Mouse (Mus musculus) yolk sac, embryonic 10.5 days (tissue): ENCODE measurements around the gene C4b.

Experiments
- DNase-seq: peaks from one replicate; pipeline ENCODE4 v3.0.0-alpha.2; 2017; ENCODE audit warnings: low spot score

C4b gene

DNA sequence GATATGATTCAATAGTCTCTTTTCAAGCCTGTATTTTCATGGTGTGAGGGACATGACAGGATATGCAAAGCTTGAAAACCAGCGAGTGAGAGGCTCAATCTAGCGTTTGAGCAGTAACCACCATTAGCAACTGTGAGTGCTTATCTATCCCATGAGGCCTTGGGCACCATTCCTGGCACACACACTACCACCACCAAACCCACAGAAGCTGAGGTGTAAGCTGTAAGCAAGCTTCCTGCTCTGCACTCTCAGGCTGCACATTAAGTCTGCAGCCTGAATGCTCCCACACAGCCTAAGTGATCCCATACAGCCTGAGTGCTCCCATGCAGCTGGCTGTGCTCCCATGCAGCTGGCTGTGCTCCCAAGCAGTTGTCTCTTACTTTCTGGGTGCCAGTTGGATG is 43.0 kb downstream of the C4b start:
- no peak for DNase-seq

DNA sequence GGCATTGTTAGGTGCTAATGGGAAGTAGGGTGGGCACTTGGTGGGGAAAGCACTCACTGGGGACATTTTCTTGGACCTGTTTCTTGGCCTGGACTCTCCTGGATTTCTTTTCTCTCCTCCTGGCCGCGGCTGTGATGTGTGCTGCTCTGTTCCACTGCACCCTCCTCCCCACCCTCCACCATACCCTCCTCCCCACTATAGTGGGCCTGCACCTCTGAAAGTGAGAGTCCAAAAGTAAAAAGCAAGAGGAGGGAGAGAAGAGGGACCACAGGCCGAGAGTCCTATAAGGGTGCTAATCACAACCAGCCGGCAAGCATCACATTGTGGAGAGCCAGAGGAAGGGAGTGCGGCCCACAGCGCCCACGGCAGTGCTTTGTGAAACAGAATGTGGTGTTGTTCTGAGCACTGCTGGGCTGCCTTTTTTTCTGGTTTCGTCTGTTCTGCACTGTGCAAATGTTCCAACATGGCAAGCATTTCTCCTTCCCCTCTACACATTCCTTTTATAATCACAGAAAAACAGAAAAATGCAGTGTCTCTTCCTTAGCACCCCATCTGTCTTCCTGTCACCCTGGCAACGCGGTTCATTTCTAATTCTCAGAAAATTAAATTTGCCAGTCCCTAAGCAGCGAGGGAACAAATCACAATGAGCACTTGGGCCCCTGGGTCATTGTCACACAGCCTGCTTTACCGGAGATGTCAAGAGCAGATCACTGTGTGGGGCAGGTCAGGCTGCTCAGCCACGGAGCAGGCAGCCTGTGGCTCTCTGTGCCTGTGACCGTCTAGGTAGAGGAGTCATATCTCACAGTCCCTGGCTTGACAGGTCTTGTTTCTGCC is 43.9 kb downstream of the C4b start:
- no peak for DNase-seq

- DNase-seq = no peak
These were observed 50.8 kb downstream of the C4b start for GRCm38 (mm10) chr17:34692906-34693305.

GRCm38 (mm10) chr17:34690458-34690857 is 53.2 kb downstream of the C4b start:
- DNase-seq = no peak

DNA sequence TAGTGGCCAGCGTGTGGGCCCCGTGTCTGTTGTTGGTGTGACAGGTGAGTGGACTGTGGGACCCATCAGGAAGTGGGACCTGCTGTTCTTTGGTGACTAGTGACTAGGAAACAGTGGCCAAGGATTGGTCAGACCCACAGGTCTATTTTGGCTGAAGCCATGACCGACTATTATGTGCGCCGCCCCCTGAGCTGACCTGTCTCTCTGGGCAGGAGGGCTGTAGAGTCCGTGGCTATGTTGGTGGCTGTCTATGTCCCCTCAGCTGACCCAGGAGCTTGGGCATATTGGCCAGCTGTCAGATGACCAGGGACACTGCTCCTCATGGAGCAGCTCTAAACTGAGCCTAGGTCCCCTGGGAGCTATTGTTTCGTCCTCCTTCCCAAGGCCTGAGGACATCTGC is 54.8 kb downstream of the C4b start:
- no peak for DNase-seq

- no peak for DNase-seq
These were observed 58.3 kb downstream of the C4b start for GRCm38 (mm10) chr17:34685120-34686110.

DNA sequence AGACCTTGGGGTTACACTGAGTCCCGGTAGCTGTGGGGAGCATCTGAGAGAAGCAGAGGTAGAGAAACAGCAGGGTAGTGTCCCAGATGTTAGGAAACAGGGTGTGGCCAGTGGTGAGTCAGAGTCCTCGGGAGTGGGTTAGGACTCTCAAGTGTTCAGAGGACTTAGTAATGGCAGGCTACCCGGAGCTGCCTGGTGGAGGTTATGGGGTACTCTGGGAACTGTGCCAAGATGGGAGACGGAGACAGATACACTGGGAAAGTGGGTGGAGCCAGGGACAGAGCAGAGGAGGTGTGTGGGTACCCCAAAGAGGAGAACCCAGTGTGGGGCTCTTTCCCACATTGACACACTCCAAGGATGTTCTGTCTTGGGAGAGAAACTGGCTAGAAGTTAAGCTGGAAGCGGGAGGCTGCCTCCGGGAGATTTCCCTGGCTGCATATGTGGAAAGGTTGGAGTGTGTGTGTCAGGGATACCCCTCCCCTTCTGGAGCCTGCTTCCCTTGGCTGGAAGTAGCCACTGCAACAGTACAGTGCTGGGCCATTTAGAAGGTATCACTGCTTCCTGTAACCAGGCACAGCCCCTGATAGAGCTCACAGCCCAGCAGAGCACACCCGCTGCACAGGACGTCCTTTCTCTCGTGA is 59.3 kb downstream of the C4b start:
- no peak for DNase-seq

DNA sequence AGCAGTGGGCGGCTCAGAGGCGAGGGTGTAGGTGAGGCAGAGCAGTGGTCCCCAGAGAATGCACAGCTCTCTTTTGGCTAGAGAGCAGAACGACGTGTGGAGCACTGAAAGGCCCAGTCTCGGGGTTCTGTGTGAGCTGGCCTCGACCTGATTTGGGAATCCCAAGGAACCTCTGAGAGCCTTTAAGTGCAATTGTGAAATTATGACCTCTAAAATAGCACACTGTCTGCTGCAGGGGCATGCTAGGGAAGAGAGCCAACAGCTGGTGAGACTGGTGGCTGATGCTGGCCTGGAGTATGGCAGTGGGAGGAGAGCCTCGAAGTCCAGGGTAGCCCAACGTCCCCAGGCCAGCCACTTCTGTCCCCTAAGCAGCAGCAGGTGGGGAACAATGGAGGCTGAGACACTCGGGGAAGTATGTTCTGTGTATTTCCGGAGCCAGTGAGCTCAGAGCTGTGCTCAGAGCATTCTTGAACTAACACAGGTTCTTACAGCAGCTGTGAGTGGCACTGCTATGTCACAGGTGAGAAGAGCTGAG is 59.9 kb downstream of the C4b start:
- no peak for DNase-seq

- no peak for DNase-seq
These were observed 60.5 kb downstream of the C4b start for GRCm38 (mm10) chr17:34683179-34683578.

GRCm38 (mm10) chr17:34681881-34682536 is 61.7 kb downstream of the C4b start:
- no peak for DNase-seq

DNA sequence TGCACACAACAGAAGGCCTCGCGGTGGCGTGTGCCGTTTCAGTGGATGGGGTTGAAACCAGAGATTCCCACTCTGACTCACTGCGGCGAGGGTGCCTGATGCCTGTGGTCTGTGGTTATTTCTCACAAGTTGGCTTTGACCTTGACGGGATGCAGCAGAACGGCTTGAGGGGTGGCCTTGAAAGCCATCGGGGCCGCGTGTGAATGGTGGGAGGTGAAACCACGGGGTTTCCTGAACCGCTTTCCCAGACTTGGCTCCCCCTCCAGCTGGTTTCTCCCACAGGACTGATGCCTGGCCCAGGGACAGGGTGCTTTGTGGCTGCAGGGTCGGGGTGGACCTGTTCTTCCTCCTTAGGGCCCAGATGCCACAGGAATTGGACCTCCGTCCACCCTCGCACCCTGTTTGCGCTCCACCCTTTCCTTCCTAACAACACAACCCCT is 62.5 kb downstream of the C4b start:
- DNase-seq = no peak

- DNase-seq = no peak
These were observed 63.1 kb downstream of the C4b start for GRCm38 (mm10) chr17:34680621-34681020.

DNA sequence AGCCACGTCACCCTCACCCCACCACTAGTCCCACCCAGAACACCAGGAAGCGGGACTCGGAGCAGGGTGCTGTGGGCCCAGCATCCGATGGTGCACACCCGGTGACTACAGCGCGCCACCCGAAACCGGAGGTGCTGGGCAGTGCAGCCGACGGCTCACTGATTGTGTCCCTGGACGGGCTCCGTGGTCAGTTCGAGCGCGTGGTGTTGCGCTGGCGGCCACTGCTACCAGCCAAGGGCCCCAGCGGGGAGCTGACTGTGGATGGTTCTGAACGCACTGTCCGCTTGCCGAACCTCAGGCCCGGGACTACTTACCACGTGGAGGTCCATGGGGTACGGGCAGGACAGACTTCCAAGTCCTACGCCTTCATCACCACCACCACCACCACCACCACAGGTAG is 63.5 kb downstream of the C4b start:
- no peak for DNase-seq
